In the genomic region with DNA sequence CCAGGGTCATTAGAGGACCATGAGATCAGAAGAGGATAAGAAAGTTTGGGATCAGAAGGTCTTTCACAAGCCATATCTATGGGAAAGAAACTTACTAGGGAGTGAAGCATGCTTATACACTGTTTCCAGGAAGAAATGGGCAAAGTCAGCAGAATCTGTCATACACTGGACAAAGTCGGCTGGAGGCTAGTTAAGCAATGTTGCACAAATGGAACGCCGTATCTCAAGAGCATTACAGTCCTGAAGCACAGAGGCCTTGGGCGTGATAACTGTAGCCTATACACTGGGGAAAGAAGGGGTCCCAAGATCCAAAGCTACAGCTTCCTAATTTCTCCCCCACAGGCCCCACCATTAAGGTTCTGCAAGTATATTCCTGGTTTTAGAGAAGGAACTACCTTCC, we compare ENCODE assay signal across 16 mouse cellular contexts. TPM values are rescaled to one million over a fixed set of nuclear protein-coding genes. Genes with fewer than 3 reads are reported as not detected.
"Had no signal": no experiment of that assay in that cellular context is flagged by ENCODE, and none has a peak within 500 bp of the region (broad histone marks: within the 10 kb centered on the region; RNA-seq: fewer than 3 reads in every experiment).

No protein-coding gene starts in this region.

- DNase-seq: liver, postnatal 0 days; lung, adult 2 months; lung, postnatal 14 days; lung, postnatal 36 days; right cerebral cortex, postnatal 14 days; thymus, adult 18-20 months; thymus, postnatal 14 days; thymus, postnatal 36 days had no signal

- H3K36me3 ChIP-seq: lung, embryonic 15.5 days; midbrain, embryonic 13.5 days; midbrain, embryonic 15.5 days; neural tube, embryonic 12.5 days; stomach, embryonic 15.5 days had no signal

- H3K27me3 ChIP-seq: lung, embryonic 15.5 days; megakaryocyte, embryonic 14.5 days; midbrain, embryonic 13.5 days; midbrain, embryonic 15.5 days; neural tube, embryonic 12.5 days; stomach, embryonic 15.5 days had no signal

- H3K4me3 ChIP-seq: lung, embryonic 15.5 days; megakaryocyte, embryonic 14.5 days; midbrain, embryonic 13.5 days; midbrain, embryonic 15.5 days; neural tube, embryonic 12.5 days; stomach, embryonic 15.5 days had no signal

- H3K4me1 ChIP-seq: midbrain, embryonic 13.5 days; midbrain, embryonic 15.5 days; neural tube, embryonic 12.5 days; stomach, embryonic 15.5 days had no signal

- H3K9me3 ChIP-seq: lung, embryonic 15.5 days; megakaryocyte, embryonic 14.5 days; midbrain, embryonic 13.5 days; midbrain, embryonic 15.5 days; neural tube, embryonic 12.5 days; stomach, embryonic 15.5 days had no signal

- H3K27ac ChIP-seq: lung, embryonic 15.5 days; macrophage; midbrain, embryonic 13.5 days; midbrain, embryonic 15.5 days; neural tube, embryonic 12.5 days; stomach, embryonic 15.5 days; stomach, postnatal 0 days had no signal

RNA-seq across cellular contexts. Expression of a gene that starts 51.1 kb away (rescaled TPM):
- polyA plus RNA-seq: liver, postnatal 0 days had no signal
